Mouse (Mus musculus): ENCODE measurements around the gene Ppp1r26. TPM values are rescaled to one million over a fixed set of nuclear protein-coding genes. Genes with fewer than 3 reads are reported as not detected.

Gene Ppp1r26
- 2.6 and 2.7 TPM in 2 replicates for polyA plus RNA-seq (2015; fragmentation: Nextera tagmentation; extraction: Ambion mirVana)

GRCm38 (mm10) chr2:28446515-28447314, at the start of gene Ppp1r26:
TSS of gene Ppp1r26 (plus strand) at chr2:28446800.

GRCm38 (mm10) chr2:28465836-28466518, 19.4 kb downstream of the Ppp1r26 start, which contains the start of gene 1700007K13Rik:
TSS of gene 1700007K13Rik (minus strand) at chr2:28466332.

GRCm38 (mm10) chr2:28467860-28468485, 21.4 kb downstream of the Ppp1r26 start, which contains the start of gene Mrps2:
TSS of gene Mrps2 (plus strand) at chr2:28468066.

GRCm38 (mm10) chr2:28496671-28497070, 50.1 kb downstream of the Ppp1r26 start, which contains the start of gene Gbgt1:
TSS of gene Gbgt1 (plus strand) at chr2:28496891.

Other genes starting within 250 kb of the Ppp1r26 start
- 2.4 and 2.5 TPM in 2 replicates for gene 1700007K13Rik, start 19.5 kb downstream of the Ppp1r26 start, polyA plus RNA-seq (2015; fragmentation: Nextera tagmentation; extraction: Ambion mirVana)
- gene Mrps2, start 21.3 kb downstream of the Ppp1r26 start, polyA plus RNA-seq (2015; fragmentation: Nextera tagmentation; extraction: Ambion mirVana): 23.6 and 40.5 TPM in 2 replicates
- gene Gbgt1, start 50.1 kb downstream of the Ppp1r26 start, polyA plus RNA-seq (2015; fragmentation: Nextera tagmentation; extraction: Ambion mirVana): 2.2 and 3.5 TPM in 2 replicates
- gene Gm10134, start 59.3 kb downstream of the Ppp1r26 start, polyA plus RNA-seq (2015; fragmentation: Nextera tagmentation; extraction: Ambion mirVana): 4.1 and 10.7 TPM in 2 replicates
- 41.6 and 53.4 TPM in 2 replicates for gene Ralgds, start 66.3 kb downstream of the Ppp1r26 start, polyA plus RNA-seq (2015; fragmentation: Nextera tagmentation; extraction: Ambion mirVana)
- gene Cel, start 116.6 kb downstream of the Ppp1r26 start, polyA plus RNA-seq (2015; fragmentation: Nextera tagmentation; extraction: Ambion mirVana): not detected in 2 replicates
- 17.3 and 20.4 TPM in 2 replicates for gene Gtf3c5, start 137.0 kb downstream of the Ppp1r26 start, polyA plus RNA-seq (2015; fragmentation: Nextera tagmentation; extraction: Ambion mirVana)
- 1.4 and 7.6 TPM in 2 replicates for gene Gfi1b, start 175.2 kb downstream of the Ppp1r26 start, polyA plus RNA-seq (2015; fragmentation: Nextera tagmentation; extraction: Ambion mirVana)
- 7.1 and 10.8 TPM in 2 replicates for gene Tsc1, start 194.4 kb downstream of the Ppp1r26 start, polyA plus RNA-seq (2015; fragmentation: Nextera tagmentation; extraction: Ambion mirVana)